Mouse (Mus musculus): ENCODE measurements around the gene Irf9.

DNA sequence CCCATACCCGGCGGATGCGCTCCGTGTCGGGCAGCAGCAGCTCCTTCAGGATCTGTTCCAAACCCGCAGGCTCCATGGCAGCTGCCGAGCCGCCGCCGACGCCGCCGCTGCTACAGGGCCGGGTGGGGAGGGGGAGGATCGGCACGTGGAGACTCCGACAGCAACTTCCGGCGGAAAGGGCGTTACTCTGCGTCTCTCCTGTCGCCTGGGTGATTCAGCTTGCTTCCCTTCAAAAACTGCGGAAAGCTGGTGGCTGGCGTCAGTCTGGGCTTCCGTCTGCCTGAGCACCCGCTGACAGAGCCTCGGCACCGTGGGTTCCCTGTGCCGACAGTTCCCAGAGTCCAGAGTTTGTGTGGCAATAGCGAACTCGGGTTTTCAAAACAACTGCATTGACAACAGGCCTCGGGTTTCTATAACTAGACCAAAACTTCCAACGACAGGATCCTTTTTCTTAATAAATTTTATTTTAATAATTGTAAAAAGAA is 32.2 kb downstream of the Irf9 start, which contains the start of gene Ipo4:
- TF ChIP-seq CTCF (IDR thresholded peaks at IDR 0.05; ENCODE audit: low read depth, low read length), result no peak
- TF ChIP-seq GATA2 (IDR thresholded peaks at IDR 0.05; ENCODE audit: borderline replicate concordance, low read depth, low read length), result no peak
- TF ChIP-seq GATA1 (IDR thresholded peaks at IDR 0.05; ENCODE audit: borderline replicate concordance, low read length), result no peak

Data from G1E (cell line).